Mouse (Mus musculus) lung, postnatal 0 days (tissue): ENCODE results near the gene Hpse2.

Experiments
- CTCF ChIP-seq: IDR thresholded peaks from 2 replicates; pipeline ENCODE4 v1.5.1; 2016; ENCODE audit warnings: antibody characterized with exemption, mild to moderate bottlenecking
- EP300 ChIP-seq: IDR thresholded peaks from 2 replicates; pipeline ENCODE4 v1.6.1; 2016; ENCODE audit warnings: antibody characterized with exemption, mild to moderate bottlenecking, control low read depth

DNA sequence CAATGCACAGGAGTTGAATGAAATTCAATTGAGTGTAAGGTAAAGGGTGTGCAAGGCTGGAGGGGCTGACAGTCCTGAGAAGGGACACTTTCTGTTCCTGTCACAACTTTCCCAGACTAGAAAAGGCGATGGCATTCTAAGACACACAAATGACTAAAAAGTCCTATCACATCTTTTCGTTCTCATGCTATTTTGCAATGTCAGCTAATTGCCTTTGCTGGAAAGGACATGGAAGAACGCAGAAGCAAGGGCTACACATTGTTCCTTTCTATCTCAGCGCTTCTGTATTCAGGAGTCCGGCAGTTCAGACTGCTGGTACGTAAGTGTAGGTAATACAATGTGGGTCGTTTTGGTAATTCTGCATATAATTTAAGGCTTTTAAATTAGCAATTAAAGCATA, 555.0 kb downstream of the Hpse2 start:
- TF ChIP-seq CTCF = no peak
- TF ChIP-seq EP300 = no peak
